Mouse (Mus musculus) liver (tissue): ENCODE data around the gene Ntn1.

Source experiments
- DNase-seq: peaks from one replicate; pipeline ENCODE4 v3.0.0-alpha.2; 2020; ENCODE audit warnings: mixed read lengths

The Ntn1 gene

GRCm38 (mm10) chr11:68324863-68325262 lies 75.8 kb downstream of the Ntn1 start:
- no peak for DNase-seq

- DNase-seq, result no peak
These were observed 79.2 kb downstream of the Ntn1 start for GRCm38 (mm10) chr11:68321417-68321816.

GRCm38 (mm10) chr11:68315551-68316130 lies 85.0 kb downstream of the Ntn1 start:
- no peak for DNase-seq

GRCm38 (mm10) chr11:68313861-68314260 lies 86.8 kb downstream of the Ntn1 start:
- no peak for DNase-seq

- DNase-seq, result no peak
These were observed 87.6 kb downstream of the Ntn1 start for GRCm38 (mm10) chr11:68313065-68313464.

GRCm38 (mm10) chr11:68308911-68309580 lies 91.6 kb downstream of the Ntn1 start:
- no peak for DNase-seq

- no peak for DNase-seq
These were observed 94.6 kb downstream of the Ntn1 start for GRCm38 (mm10) chr11:68305997-68306396.

- DNase-seq, result no peak
These were observed 98.3 kb downstream of the Ntn1 start for GRCm38 (mm10) chr11:68302323-68302722.

- DNase-seq, result no peak
These were observed 99.0 kb downstream of the Ntn1 start for GRCm38 (mm10) chr11:68301660-68302059.

GRCm38 (mm10) chr11:68295474-68295873 lies 105.1 kb downstream of the Ntn1 start:
- DNase-seq, result no peak

GRCm38 (mm10) chr11:68290631-68291030 lies 110.0 kb downstream of the Ntn1 start:
- no peak for DNase-seq

- no peak for DNase-seq
These were observed 113.3 kb downstream of the Ntn1 start for GRCm38 (mm10) chr11:68287331-68287730.

GRCm38 (mm10) chr11:68286142-68286808 lies 114.3 kb downstream of the Ntn1 start:
- no peak for DNase-seq

- DNase-seq, result no peak
These were observed 114.9 kb downstream of the Ntn1 start for GRCm38 (mm10) chr11:68285754-68286141.

GRCm38 (mm10) chr11:68280001-68280510 lies 120.6 kb downstream of the Ntn1 start:
- no peak for DNase-seq

- no peak for DNase-seq
These were observed 123.7 kb downstream of the Ntn1 start for GRCm38 (mm10) chr11:68276945-68277344.

- no peak for DNase-seq
These were observed 126.3 kb downstream of the Ntn1 start for GRCm38 (mm10) chr11:68274331-68274811.

- DNase-seq, result no peak
These were observed 126.8 kb downstream of the Ntn1 start for GRCm38 (mm10) chr11:68273855-68274254.

GRCm38 (mm10) chr11:68270730-68271467 lies 129.7 kb downstream of the Ntn1 start:
- DNase-seq, result no peak

- no peak for DNase-seq
These were observed 136.3 kb downstream of the Ntn1 start for GRCm38 (mm10) chr11:68264276-68264675.

GRCm38 (mm10) chr11:68263100-68263499 lies 137.5 kb downstream of the Ntn1 start:
- no peak for DNase-seq

- no peak for DNase-seq
These were observed 139.3 kb downstream of the Ntn1 start for GRCm38 (mm10) chr11:68261162-68261892.
